Mouse (Mus musculus) G1E (cell line): Measurements from ENCODE around the gene Taco1. TPM values are rescaled to one million over a fixed set of nuclear protein-coding genes. Genes with fewer than 3 reads are reported as not detected.

Source experiments
- ATAC-seq: 2 replicates; pipeline ENCODE4 v1.8.0; 2016; ENCODE audit warnings: mild to moderate bottlenecking; ENCODE audit not compliant: insufficient number of reproducible peaks, poor library complexity, low FRiP score, severe bottlenecking; ENCODE audit errors: extremely low read depth
- DNase-seq: peaks from one replicate; pipeline ENCODE4 v3.0.0; 2012; ENCODE audit warnings: low spot score
- H3K27me3 ChIP-seq: 2 replicates; pipeline ENCODE4 v1.6.1; 2012; ENCODE audit warnings: mild to moderate bottlenecking, low read length, inconsistent platforms; ENCODE audit not compliant: insufficient read depth
- H3K36me3 ChIP-seq: replicated peaks from 2 replicates; pipeline ENCODE3; 2012; ENCODE audit warnings: mild to moderate bottlenecking, inconsistent platforms
- H3K4me1 ChIP-seq: 2 replicates; pipeline ENCODE4 v1.6.1; 2012; ENCODE audit warnings: low read depth, low read length, inconsistent platforms, mixed read lengths; ENCODE audit not compliant: insufficient read depth
- H3K4me3 ChIP-seq: 2 replicates; pipeline ENCODE4 v1.5.1; 2012; ENCODE audit warnings: low read depth, mild to moderate bottlenecking, inconsistent platforms, low read length, moderate library complexity, mixed read lengths
- H3K9me3 ChIP-seq: replicated peaks from 2 replicates; pipeline ENCODE4 v1.6.1; 2012; ENCODE audit warnings: inconsistent platforms
- CTCF ChIP-seq: IDR thresholded peaks from 2 replicates; pipeline ENCODE4 v1.5.1; 2012; ENCODE audit warnings: low read depth, low read length, inconsistent platforms, mixed read lengths
- GATA1 ChIP-seq: IDR thresholded peaks from 2 replicates; pipeline ENCODE4 v1.6.1; 2012; ENCODE audit warnings: borderline replicate concordance, low read length, inconsistent platforms, mixed read lengths
- GATA2 ChIP-seq: IDR thresholded peaks from 2 replicates; pipeline ENCODE4 v1.6.1; 2012; ENCODE audit warnings: low read depth, low read length, inconsistent platforms, borderline replicate concordance
- POLR2AphosphoS5 ChIP-seq: IDR thresholded peaks from 2 replicates; pipeline ENCODE4 v1.6.1; 2012; ENCODE audit warnings: low read depth, low read length, inconsistent platforms; ENCODE audit not compliant: insufficient replicate concordance
- TAL1 ChIP-seq: conservative IDR thresholded peaks from 2 replicates; pipeline ENCODE4 v1.6.1; 2012; ENCODE audit warnings: low read depth, low read length, inconsistent platforms, mixed read lengths
- polyA plus RNA-seq: library from polyadenylated mRNA; stranded (reverse); fragments of >175 nt; gene quantifications from 2 replicates; pipeline ENCODE4 v1.2.3, GENCODE M21; 2012
- total RNA-seq, 2 experiments: library from RNA; stranded (forward) in 1 of 2; stranded (reverse) in 1 of 2; fragments of 200-1000 nt in 1 of 2; fragments of >200 nt in 1 of 2; fragmentation: Nextera tagmentation in 1 of 2; gene quantifications; 2 replicates each; pipeline ENCODE4 v1.2.3; 2014 to 2017

Taco1 gene
- total and polyA plus RNA-seq, 3 experiments = 19.2 to 20.4 (median 20.3) TPM

GRCm38 (mm10) chr11:106045780-106046179, 20.1 kb upstream of the Taco1 start:
- ATAC-seq (no peak), DNase-seq (no peak)
- Histone ChIP-seq H3K9me3 (no peaks in the 10 kb centered on the region), H3K4me1 (peaks cover 43% of the 10 kb centered on the region), H3K36me3 (peaks cover 82% of the 10 kb centered on the region), H3K27me3 (no peaks in the 10 kb centered on the region), H3K4me3 (no peak overlapping the region)
- no peak for TF ChIP-seq TAL1
- no peak for TF ChIP-seq GATA1
- TF ChIP-seq POLR2AphosphoS5 = no peak
- TF ChIP-seq CTCF = no peak
- no peak for TF ChIP-seq GATA2

- ATAC-seq (no peak), DNase-seq (no peak)
- Histone ChIP-seq H3K4me1 (peaks cover 42% of the 10 kb centered on the region), H3K36me3 (peaks cover 85% of the 10 kb centered on the region), H3K27me3 (no peaks in the 10 kb centered on the region), H3K9me3 (no peaks in the 10 kb centered on the region), H3K4me3 (no peak overlapping the region)
- TF ChIP-seq GATA2 (no peak), GATA1 (no peak), TAL1 (no peak), CTCF (no peak), POLR2AphosphoS5 (no peak)
These were observed 19.3 kb upstream of the Taco1 start for GRCm38 (mm10) chr11:106046584-106046983.

GRCm38 (mm10) chr11:106053921-106054320, 11.9 kb upstream of the Taco1 start:
- H3K36me3 ChIP-seq = peaks cover 87% of the 10 kb centered on the region
- H3K27me3 ChIP-seq = no peaks in the 10 kb centered on the region
- no peak for ATAC-seq

GRCm38 (mm10) chr11:106054600-106054999, 11.3 kb upstream of the Taco1 start:
- no peak for DNase-seq

More at GRCm38 (mm10) chr11:106053921-106054320, 11.9 kb upstream of the Taco1 start:
- H3K4me1 ChIP-seq = peaks cover 61% of the 10 kb centered on the region
- H3K4me3 ChIP-seq = no peak overlapping the region
- DNase-seq = no peak
- no peaks in the 10 kb centered on the region for H3K9me3 ChIP-seq
- TF ChIP-seq GATA2 (no peak), CTCF (no peak), GATA1 (no peak), POLR2AphosphoS5 (no peak), TAL1 (no peak)

GRCm38 (mm10) chr11:106055341-106055740, 10.5 kb upstream of the Taco1 start:
- TF ChIP-seq CTCF = no peak
- no peak for TF ChIP-seq GATA1
- TF ChIP-seq GATA2 = no peak
- no peak for TF ChIP-seq POLR2AphosphoS5
- TF ChIP-seq TAL1 = peak; percentile 27; the same call in 1 of the 2 replicates
- peak; percentile 39 for DNase-seq
- Histone ChIP-seq H3K4me3 (peak overlapping the region; percentile 54; the same call in 1 of the 2 replicates), H3K9me3 (no peaks in the 10 kb centered on the region), H3K4me1 (peaks cover 74% of the 10 kb centered on the region), H3K36me3 (peaks cover 88% of the 10 kb centered on the region), H3K27me3 (no peaks in the 10 kb centered on the region)
- peak; percentile 37 for ATAC-seq

More at GRCm38 (mm10) chr11:106054600-106054999, 11.3 kb upstream of the Taco1 start:
- TF ChIP-seq GATA2 = 0 out of 2 replicates have a peak, but pooled peaks have one; percentile 31
- no peak for TF ChIP-seq GATA1
- TF ChIP-seq POLR2AphosphoS5 = no peak
- peak; percentile 49; the same call in 1 of the 2 replicates for TF ChIP-seq TAL1
- Histone ChIP-seq H3K27me3 (no peaks in the 10 kb centered on the region), H3K4me1 (peaks cover 66% of the 10 kb centered on the region), H3K36me3 (peaks cover 87% of the 10 kb centered on the region), H3K4me3 (peak overlapping the region; percentile 13; the same call in 1 of the 2 replicates), H3K9me3 (no peaks in the 10 kb centered on the region)
- peak; percentile 9; the same call in 1 of the 2 replicates for ATAC-seq

- Histone ChIP-seq H3K4me1 (peaks cover 86% of the 10 kb centered on the region), H3K27me3 (no peaks in the 10 kb centered on the region), H3K36me3 (peaks cover 76% of the 10 kb centered on the region), H3K4me3 (peak overlapping the region; percentile 66; the same call in 1 of the 2 replicates), H3K9me3 (no peaks in the 10 kb centered on the region)
- TF ChIP-seq CTCF (no peak), GATA1 (no peak), POLR2AphosphoS5 (no peak), GATA2 (no peak), TAL1 (peak; percentile 83)
- peak; percentile 75 for ATAC-seq
- DNase-seq = peak; percentile 71
These were observed 8.9 kb upstream of the Taco1 start for GRCm38 (mm10) chr11:106056819-106057491.
